ENCODE assay signal across 8 mouse cellular contexts in genomic region chr6:116338520-116338919, GRCm38 (mm10). TPM values are rescaled to one million over a fixed set of nuclear protein-coding genes. Genes with fewer than 3 reads are reported as not detected.
A peak's percentile ranks its signal among the peaks of the same experiment; 100 is the strongest.
DNase-seq lines count a peak whose midpoint lies in the region; ATAC-seq and TF ChIP-seq lines count a peak whose summit lies in the region.

No protein-coding gene starts in this region.

- no peaks in the 10 kb centered on the region for H3K4me1 ChIP-seq in embryonic facial prominence, embryonic 13.5 days
- no peaks in the 10 kb centered on the region for H3K4me1 ChIP-seq in intestine, embryonic 15.5 days (replicated peaks)
- peaks cover 12% of the 10 kb centered on the region for H3K4me1 ChIP-seq in neural tube, embryonic 12.5 days

- DNase-seq in left cerebral cortex, adult 2 months (ENCODE audit: extremely low spot score in 1 of 2, low spot score in 2 of 2): no peak
- DNase-seq in left cerebral cortex, postnatal 14 days (ENCODE audit: low spot score in 2 of 2): no peak
- no peak for DNase-seq in frontal cortex, postnatal 14 days (ENCODE audit: low spot score in 2 of 2)
- no peak for DNase-seq in c-Kit-positive CD71-positive TER-119-positive erythroid progenitor cells, embryonic 14.5 days (ENCODE audit: low spot score)

- no peaks in the 10 kb centered on the region for H3K9me3 ChIP-seq in embryonic facial prominence, embryonic 13.5 days
- H3K9me3 ChIP-seq in intestine, embryonic 15.5 days: no peaks in the 10 kb centered on the region
- H3K9me3 ChIP-seq in neural tube, embryonic 12.5 days: no peaks in the 10 kb centered on the region

- no peaks in the 10 kb centered on the region for H3K36me3 ChIP-seq in embryonic facial prominence, embryonic 13.5 days
- no peaks in the 10 kb centered on the region for H3K36me3 ChIP-seq in intestine, embryonic 15.5 days
- no peaks in the 10 kb centered on the region for H3K36me3 ChIP-seq in neural tube, embryonic 12.5 days

- ATAC-seq in embryonic facial prominence, embryonic 13.5 days (ENCODE audit: insufficient number of reproducible peaks, insufficient read depth, low FRiP score, low TSS enrichment, low read depth): no peak
- no peak for ATAC-seq in intestine, embryonic 15.5 days
- ATAC-seq in neural tube, embryonic 12.5 days (ENCODE audit: low FRiP score, low read depth): no peak
- no peak for ATAC-seq in frontal cortex, adult (ENCODE audit: low TSS enrichment)

- intact Hi-C loops in left cerebral cortex, adult 2 months (cut with DNase I): loop anchor here (5.0 kb wide), 3 partner anchors 69 to 84 kb away; partner anchors contain the start of gene Zfand4
- intact Hi-C loops in left cerebral cortex, postnatal 14 days (cut with DNase I): no loop called here

- H3K27ac ChIP-seq in left cerebral cortex, adult 2 months: peak overlapping the region; percentile 83; the same call in 1 of the 2 replicates
- no peak overlapping the region for H3K27ac ChIP-seq in embryonic facial prominence, embryonic 13.5 days
- no peak overlapping the region for H3K27ac ChIP-seq in intestine, embryonic 15.5 days
- no peak overlapping the region for H3K27ac ChIP-seq in neural tube, embryonic 12.5 days

- 8% methylated on average over 8 of the region's 8 CpGs for WGBS in embryonic facial prominence, embryonic 13.5 days
- 6% methylated on average over 8 of the region's 8 CpGs for WGBS in intestine, embryonic 15.5 days
- WGBS in neural tube, embryonic 12.5 days: 8% methylated on average over 8 of the region's 8 CpGs

- H3K4me3 ChIP-seq in left cerebral cortex, adult 2 months: peak overlapping the region; percentile 62
- peak overlapping the region; percentile 95 for H3K4me3 ChIP-seq in embryonic facial prominence, embryonic 13.5 days
- H3K4me3 ChIP-seq in intestine, embryonic 15.5 days (replicated peaks): peak overlapping the region; percentile 99
- H3K4me3 ChIP-seq in neural tube, embryonic 12.5 days: peak overlapping the region; percentile 97

- 0 out of 2 replicates have a peak, but pooled peaks cover 9% of the 10 kb centered on the region for H3K27me3 ChIP-seq in embryonic facial prominence, embryonic 13.5 days
- H3K27me3 ChIP-seq in intestine, embryonic 15.5 days (replicated peaks): no peaks in the 10 kb centered on the region
- no peaks in the 10 kb centered on the region; the same call in none of the 2 replicates for H3K27me3 ChIP-seq in neural tube, embryonic 12.5 days (replicated peaks)

- TF ChIP-seq CTCF in left cerebral cortex, adult 2 months (IDR thresholded peaks at IDR 0.05): no peak

- peak overlapping the region; percentile 84 for H3K9ac ChIP-seq in embryonic facial prominence, embryonic 13.5 days
- peak overlapping the region; percentile 76 for H3K9ac ChIP-seq in intestine, embryonic 15.5 days
- peak overlapping the region; percentile 88 for H3K9ac ChIP-seq in neural tube, embryonic 12.5 days

- peak overlapping the region; percentile 78 for H3K4me2 ChIP-seq in embryonic facial prominence, embryonic 13.5 days
- H3K4me2 ChIP-seq in intestine, embryonic 15.5 days (replicated peaks): peak overlapping the region; percentile 69
- H3K4me2 ChIP-seq in neural tube, embryonic 12.5 days (replicated peaks): peak overlapping the region; percentile 70

RNA-seq across cellular contexts. Expression of gene March8, which starts 0.7 kb away (rescaled TPM):
- 10 to 100 TPM; 45.5 to 49.5 TPM for total RNA-seq in left cerebral cortex, adult 2 months (2021)
- total RNA-seq in left cerebral cortex, postnatal 14 days (2021): 10 to 100 TPM; 52.8 to 54.3 TPM
- polyA plus RNA-seq in embryonic facial prominence, embryonic 13.5 days (2015; fragmentation: Nextera tagmentation; extraction: Ambion mirVana): 18.4 and 22.2 TPM in 2 replicates
- 31.3 and 35.3 TPM in 2 replicates for polyA plus RNA-seq in intestine, embryonic 15.5 days (2015; fragmentation: Nextera tagmentation; extraction: Ambion mirVana)
- 58.2 and 65.6 TPM in 2 replicates for polyA plus RNA-seq in neural tube, embryonic 12.5 days (2016; fragmentation: Nextera tagmentation; extraction: Ambion mirVana)
